Mouse (Mus musculus) liver, postnatal 0 days (tissue): ENCODE results near the gene Gm4340.

ENCODE experiments used
- CTCF ChIP-seq: sonication (generic); IDR thresholded peaks from 2 replicates; pipeline ENCODE4 v1.5.1; 2016; ENCODE audit warnings: antibody characterized with exemption, low read depth
- EP300 ChIP-seq: IDR thresholded peaks from 2 replicates; pipeline ENCODE4 v1.6.1; 2016; ENCODE audit warnings: antibody characterized with exemption, low read depth, mild to moderate bottlenecking

DNA sequence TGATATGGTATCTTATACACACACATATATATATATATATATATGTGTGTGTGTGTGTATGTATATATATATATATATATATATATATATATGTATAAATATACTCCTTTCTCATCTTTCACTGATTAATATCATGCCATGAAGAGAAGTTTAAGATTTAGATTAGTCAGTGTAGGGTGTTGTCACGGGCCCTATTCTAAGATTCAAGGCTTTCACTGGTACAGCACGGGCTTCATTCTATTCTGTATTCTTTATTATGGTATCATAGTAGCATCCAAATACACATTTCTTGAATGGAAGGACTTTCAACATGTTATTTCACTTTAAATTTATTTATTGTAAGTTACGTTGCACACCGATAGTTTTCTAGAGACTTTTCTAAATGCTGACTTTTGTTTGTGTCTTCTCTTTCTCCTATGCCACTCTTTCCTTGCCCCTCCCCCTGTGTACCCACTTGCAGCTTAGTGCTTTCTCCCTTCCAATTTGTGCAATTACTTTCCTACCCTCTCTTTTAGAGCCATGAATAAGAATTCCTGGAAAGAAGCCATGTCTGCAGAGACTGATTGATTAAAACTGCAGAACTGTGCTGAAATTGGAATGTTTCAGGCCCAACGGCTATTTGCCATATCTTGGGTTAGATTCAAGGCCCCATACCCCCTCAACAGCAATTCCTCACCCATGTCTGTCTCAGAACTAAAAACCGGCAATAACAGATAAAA lies 26.6 kb downstream of the Gm4340 start:
- TF ChIP-seq CTCF (no peak), EP300 (no peak)
